Mouse (Mus musculus): Measurements from ENCODE around the gene Xrn2. TPM values are rescaled to one million over a fixed set of nuclear protein-coding genes. Genes with fewer than 3 reads are reported as not detected.

The Xrn2 gene
- total RNA-seq, 2 experiments from 2014 or later = 40.3 to 40.7 TPM

DNA sequence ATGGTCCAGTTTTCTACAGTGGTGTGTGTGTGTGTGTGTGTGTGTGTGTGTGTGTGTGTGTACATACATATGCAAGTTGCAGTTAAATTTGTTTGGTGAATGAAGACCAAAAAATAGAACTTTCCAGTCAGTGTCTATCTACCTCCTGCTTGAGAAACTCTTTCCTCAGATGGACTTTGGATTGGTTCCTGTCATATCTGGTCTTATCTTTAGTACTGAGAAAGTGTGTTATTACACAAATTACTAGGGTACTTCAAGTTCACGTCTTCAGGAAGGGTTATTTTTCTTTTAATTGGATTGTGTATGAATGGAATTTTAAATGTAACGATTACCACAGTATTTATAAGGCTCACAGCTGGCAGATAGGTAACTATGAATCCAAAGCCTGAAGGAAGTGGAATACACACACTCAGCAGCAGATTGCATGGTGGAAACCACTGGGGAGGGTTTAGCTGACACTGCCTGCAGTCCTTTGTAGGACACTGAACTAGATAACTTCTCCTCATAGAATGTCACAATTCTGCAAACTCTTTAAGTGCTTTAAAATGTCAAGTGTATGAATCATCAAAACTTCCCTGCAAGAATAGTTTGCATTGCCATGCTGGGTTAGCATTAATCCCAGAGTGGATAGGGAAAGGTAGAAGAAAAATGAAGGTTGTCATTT lies 40.6 kb downstream of the Xrn2 start:
- DNase-seq (ENCODE audit: low spot score in 2 of 2) = no peak

DNA sequence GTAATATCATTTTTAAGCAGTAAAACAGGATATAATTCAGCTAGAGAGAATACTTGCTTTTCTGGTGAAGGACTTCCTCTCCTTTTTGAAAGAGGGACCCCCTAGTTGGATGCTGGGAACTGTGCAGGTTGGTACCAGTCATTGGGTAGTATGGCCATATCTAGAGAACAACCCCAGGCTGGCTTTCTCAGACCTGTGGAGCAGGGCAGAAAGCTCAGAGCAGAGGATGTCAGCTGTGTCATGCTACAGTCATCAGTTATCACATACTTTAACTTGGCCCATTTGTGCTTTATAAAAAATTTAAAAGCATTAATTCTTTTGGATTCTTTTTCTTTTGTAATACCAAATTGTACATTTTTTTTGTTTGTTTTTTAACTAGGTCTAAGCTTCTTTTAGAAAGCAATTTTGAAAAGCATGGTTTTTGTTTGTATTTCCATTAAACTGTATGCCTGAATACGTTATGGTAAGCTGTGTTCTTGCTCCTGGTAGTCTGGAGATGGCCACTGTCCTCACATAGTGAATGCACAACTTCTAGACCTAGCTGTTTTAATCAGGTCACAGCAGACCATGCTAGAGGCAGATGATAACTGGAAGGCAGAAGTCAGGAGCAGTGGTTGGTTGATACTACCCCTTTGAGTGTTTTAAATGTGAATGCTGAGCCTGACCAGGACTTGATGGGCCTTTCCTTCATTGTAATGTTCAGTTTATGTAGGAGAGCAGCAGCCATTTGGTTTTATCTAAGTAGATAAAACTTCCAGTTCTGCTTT lies 54.9 kb downstream of the Xrn2 start:
- DNase-seq (ENCODE audit: low spot score in 2 of 2) = no peak

DNA sequence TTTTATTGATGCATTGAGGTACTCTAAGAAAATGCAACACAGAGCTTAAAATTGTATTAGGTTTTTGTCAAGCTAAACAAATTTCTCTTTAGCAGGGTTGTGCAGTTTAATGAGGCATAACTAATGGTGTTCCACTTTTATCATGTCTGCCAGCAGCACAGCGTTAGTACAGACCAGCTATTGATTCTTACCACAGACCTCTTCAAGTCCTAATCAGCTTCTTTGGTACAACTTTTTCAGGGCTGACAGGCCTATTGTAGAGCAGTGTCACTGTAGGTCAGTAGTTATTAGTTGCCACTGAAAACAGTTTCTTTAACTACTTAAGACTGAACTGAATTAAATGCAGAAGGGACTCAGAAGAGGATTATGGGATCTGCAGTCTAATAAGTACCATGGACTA lies 56.3 kb downstream of the Xrn2 start:
- no peak for DNase-seq (ENCODE audit: low spot score in 2 of 2)

DNA sequence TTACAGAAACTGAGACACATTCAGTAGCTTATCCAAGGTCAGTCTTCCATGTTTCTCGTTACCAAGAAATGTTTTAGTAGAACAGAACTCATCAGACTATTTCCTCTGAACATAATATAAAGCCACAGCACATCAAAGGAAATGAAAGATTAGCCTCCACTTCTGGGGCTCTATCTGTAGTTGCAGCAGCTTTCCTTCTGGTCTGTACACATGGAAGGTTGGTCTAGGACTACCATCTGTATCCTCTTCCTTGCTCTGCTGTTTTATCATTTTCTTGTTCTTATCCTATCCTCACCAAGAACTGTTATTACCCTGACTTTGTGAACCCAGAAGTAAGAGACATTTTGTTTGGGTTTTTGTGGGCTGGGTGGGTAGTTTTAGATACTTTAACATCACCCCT lies 57.5 kb downstream of the Xrn2 start:
- DNase-seq (ENCODE audit: low spot score in 2 of 2) = no peak

DNA sequence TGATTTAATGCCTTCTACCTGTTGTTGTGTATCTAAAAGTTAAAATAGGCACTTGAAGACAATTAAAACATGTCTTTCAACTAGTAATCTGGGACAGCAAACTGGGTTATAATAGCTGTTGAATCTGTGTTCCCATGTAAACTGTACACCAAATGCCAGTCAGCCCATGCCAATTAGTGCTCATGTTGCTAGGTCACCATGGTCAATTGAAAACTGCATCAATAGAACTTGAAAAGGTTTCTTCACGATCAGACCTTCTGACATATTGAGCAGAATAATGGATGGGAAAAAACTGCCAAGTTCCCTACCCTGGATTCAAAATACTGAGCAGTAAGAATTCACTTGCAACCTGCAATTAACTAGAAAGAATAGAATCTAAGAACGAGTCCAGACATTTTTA lies 61.2 kb downstream of the Xrn2 start:
- DNase-seq (ENCODE audit: low spot score in 2 of 2) = no peak

GRCm38 (mm10) chr2:147074399-147074798 lies 61.6 kb downstream of the Xrn2 start:
- no peak for DNase-seq (ENCODE audit: low spot score in 2 of 2)

DNA sequence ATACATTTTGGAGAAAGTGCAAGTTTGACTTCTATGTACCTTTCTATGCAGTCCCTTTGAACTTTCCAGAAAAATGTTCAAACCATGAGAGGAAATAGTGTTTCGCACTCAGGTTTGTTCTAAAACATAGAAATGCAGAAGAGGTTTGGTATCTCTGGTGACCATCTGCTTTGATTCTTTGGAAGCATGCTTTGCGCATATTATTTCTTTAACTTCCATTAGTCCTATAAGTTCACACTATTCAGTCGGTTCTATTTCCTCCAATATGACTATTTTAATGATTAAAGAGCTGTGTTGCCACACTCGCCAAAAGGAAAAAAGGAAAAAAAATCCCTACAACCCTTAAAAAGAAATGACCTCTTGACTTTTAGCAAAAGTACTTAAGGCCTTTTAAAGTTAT lies 69.6 kb downstream of the Xrn2 start:
- DNase-seq (ENCODE audit: low spot score in 2 of 2) = no peak

GRCm38 (mm10) chr2:147083471-147084365 lies 70.9 kb downstream of the Xrn2 start:
- DNase-seq (ENCODE audit: low spot score in 2 of 2) = peak in 1 of 2 experiments; percentile 6

GRCm38 (mm10) chr2:147084366-147085071 lies 71.7 kb downstream of the Xrn2 start:
- DNase-seq (ENCODE audit: low spot score in 2 of 2) = no peak

DNA sequence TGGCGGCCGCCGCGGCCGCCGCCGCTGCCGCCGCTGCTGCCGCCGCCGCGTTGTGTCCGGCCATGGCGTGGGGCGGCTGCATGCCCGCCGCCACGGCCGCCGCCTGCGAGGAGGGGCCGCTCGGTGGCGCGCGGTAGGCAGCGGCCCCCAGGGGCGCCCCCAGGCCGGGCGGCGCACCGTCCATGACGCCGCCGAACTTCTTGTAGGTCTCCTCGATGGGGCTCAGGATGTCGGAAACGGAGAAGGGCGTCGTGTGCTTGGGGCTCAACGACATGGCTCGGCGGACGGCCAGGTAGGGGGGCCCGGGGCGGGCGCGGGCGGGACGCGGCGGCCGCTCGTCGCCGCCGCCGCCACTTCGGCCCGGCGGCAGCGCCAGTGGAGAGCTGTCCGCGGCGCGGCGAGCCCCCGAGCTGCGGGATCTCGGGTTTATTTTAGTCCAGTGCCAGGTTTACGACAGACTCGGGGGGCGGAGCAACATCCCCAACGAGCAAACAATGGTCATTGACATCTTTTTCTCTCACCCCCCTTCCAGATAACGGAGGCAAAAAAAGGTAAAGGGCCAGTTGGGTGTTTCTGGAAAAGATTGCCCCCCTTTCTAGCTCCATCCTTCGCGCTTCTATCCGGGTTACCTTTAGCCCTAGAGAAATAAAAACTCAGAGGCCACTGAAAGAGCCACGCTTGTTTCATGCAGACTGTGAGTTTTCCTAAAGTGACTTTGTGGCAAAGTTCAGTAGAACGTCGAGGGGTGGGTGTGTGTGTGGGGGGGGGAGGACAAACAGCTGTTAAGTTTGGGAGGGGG lies 72.5 kb downstream of the Xrn2 start, which contains the start of gene Nkx2-4:
Gene Nkx2-4 (minus strand): TSS at position 374 of the 799 bp plus-strand sequence.
- DNase-seq (ENCODE audit: low spot score in 2 of 2) = no peak

DNA sequence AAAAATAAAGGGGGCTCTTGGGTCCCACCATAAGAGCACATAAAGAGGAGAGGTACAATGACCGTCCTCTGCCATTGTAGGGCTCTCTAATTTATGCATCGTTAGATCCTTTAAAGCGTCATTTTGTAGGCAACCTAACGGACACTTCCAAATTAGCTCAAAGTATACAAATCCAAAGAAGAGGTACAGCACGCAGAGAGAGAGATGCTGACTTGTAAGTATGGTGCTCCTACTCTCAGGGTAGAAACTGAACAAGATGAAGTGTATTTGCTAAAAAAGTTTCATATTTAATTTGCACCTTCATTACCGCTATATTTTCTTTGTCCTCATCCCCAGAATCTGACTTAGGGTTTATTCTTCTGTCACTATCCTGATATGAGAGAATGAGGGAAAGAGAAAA lies 73.1 kb downstream of the Xrn2 start:
- DNase-seq (ENCODE audit: low spot score in 2 of 2) = no peak

DNA sequence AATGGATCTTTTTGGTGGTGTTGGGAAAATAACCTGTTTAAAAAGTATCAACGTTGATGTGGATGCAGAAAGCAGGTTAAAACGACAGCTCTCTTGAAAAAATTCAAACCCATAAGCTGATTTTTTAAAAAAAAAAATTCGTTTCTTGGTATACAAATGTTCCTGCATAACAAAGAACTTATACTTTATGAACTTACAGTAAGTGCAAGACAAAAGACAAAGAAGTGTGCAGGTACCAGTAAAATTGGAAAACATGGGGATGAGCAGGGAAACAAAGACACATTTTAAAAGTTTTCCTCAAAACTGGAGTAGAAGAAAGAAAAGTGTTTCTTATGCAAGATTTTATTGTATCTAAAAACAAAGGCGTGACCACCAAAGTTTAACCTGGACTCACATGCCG lies 73.6 kb downstream of the Xrn2 start:
- no peak for DNase-seq (ENCODE audit: low spot score in 2 of 2)

GRCm38 (mm10) chr2:147119736-147120135 lies 106.9 kb downstream of the Xrn2 start:
- no peak for DNase-seq (ENCODE audit: low spot score in 2 of 2)

DNA sequence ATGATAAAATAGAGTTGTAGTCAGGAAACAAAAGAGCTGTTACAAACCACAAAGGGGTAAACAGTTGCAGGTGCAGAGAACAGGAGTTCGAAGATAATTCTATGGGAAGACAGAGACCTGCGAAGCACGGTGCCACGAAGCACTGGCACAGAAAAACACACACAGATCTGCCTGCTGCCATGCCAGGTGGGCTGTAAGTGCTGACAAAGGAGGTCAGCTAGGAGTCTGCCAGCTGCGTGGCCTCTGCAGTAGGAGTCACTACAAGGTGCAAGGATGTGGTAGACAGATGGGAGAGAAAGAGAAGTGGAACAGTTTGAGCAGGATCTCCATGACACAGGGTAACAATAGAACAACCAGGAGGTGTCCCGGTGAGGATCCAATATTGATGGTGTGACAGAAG lies 114.6 kb downstream of the Xrn2 start:
- DNase-seq (ENCODE audit: low spot score in 2 of 2) = no peak

Other genes starting within 250 kb of the Xrn2 start
- 10 to 100 TPM; 24.5 to 25.5 TPM for gene Kiz, start 157.1 kb upstream of the Xrn2 start, total RNA-seq (2021)
- gene Nkx2-4, start 72.4 kb downstream of the Xrn2 start, total RNA-seq (2021) = not detected
- gene Nkx2-2, start 181.2 kb downstream of the Xrn2 start, total RNA-seq (2021) = 1 to 10 TPM; 3.2 to 5.6 TPM